Comparison of ENCODE assay signal across 9 mouse cellular contexts in genomic region chr15:30171493-30172195, GRCm38 (mm10). TPM values are rescaled to one million over a fixed set of nuclear protein-coding genes. Genes with fewer than 3 reads are reported as not detected.
A peak's percentile ranks its signal among the peaks of the same experiment; 100 is the strongest.
DNase-seq lines count a peak whose midpoint lies in the region; ATAC-seq and TF ChIP-seq lines count a peak whose summit lies in the region.
"Had no signal": no experiment of that assay in that cellular context is flagged by ENCODE, and none has a peak within 500 bp of the region (broad histone marks: within the 10 kb centered on the region; RNA-seq: fewer than 3 reads in every experiment).

No protein-coding gene starts in this region.

- H3K4me2 ChIP-seq in heart, postnatal 0 days (ENCODE audit: low read depth, low read length) = peak overlapping the region; percentile 84
- H3K4me2 ChIP-seq in embryonic facial prominence, embryonic 12.5 days (replicated peaks) = peak overlapping the region; percentile 98
- peak overlapping the region; percentile 71 for H3K4me2 ChIP-seq in hindbrain, postnatal 0 days (ENCODE audit: low read depth, low read length)

- no peak overlapping the region for H3K9ac ChIP-seq in heart, postnatal 0 days (replicated peaks; ENCODE audit: low read depth, low read length)
- peak overlapping the region; percentile 57; the same call in 1 of the 2 replicates for H3K9ac ChIP-seq in embryonic facial prominence, embryonic 12.5 days
- H3K9ac ChIP-seq in hindbrain, postnatal 0 days (replicated peaks; ENCODE audit: low read length) = peak overlapping the region; percentile 74

- H3K27me3 ChIP-seq in heart, postnatal 0 days (ENCODE audit: control insufficient read depth, insufficient read depth, low read length) = peaks cover 50% of the 10 kb centered on the region
- H3K27me3 ChIP-seq in embryonic facial prominence, embryonic 12.5 days = peaks cover 30% of the 10 kb centered on the region
- H3K27me3 ChIP-seq in hindbrain, postnatal 0 days (ENCODE audit: insufficient read depth, low read length) = no peaks in the 10 kb centered on the region

- no peak for TF ChIP-seq EP300 in heart, postnatal 0 days (IDR thresholded peaks at IDR 0.05; ENCODE audit: low read depth)

- H3K4me1 ChIP-seq in heart, postnatal 0 days (ENCODE audit: control insufficient read depth, insufficient read depth) = peaks cover 9% of the 10 kb centered on the region; the same call in 1 of the 2 replicates
- H3K4me1 ChIP-seq in embryonic facial prominence, embryonic 12.5 days = 0 out of 2 replicates have a peak, but pooled peaks cover 3% of the 10 kb centered on the region
- H3K4me1 ChIP-seq in hindbrain, postnatal 0 days (ENCODE audit: insufficient read depth, low read length) = no peaks in the 10 kb centered on the region

- H3K4me3 ChIP-seq in heart, postnatal 0 days (ENCODE audit: low read depth, low read length) = peak overlapping the region; percentile 52
- peak overlapping the region; percentile 65 for H3K4me3 ChIP-seq in embryonic facial prominence, embryonic 12.5 days
- H3K4me3 ChIP-seq in hindbrain, postnatal 0 days (ENCODE audit: low read length) = peak overlapping the region; percentile 76

- H3K36me3 ChIP-seq in heart, postnatal 0 days (replicated peaks; ENCODE audit: control insufficient read depth, insufficient read depth, low read length) = no peaks in the 10 kb centered on the region
- no peaks in the 10 kb centered on the region for H3K36me3 ChIP-seq in embryonic facial prominence, embryonic 12.5 days
- H3K36me3 ChIP-seq in hindbrain, postnatal 0 days (ENCODE audit: insufficient read depth, low read length) = no peaks in the 10 kb centered on the region
- H3K36me3 ChIP-seq: G1E had no signal

- H3K27ac ChIP-seq in heart, postnatal 0 days (ENCODE audit: low read depth) = no peak overlapping the region
- no peak overlapping the region for H3K27ac ChIP-seq in embryonic facial prominence, embryonic 12.5 days
- peak overlapping the region; percentile 98 for H3K27ac ChIP-seq in hindbrain, postnatal 0 days

- DNase-seq in heart, postnatal 0 days (ENCODE audit: low spot score) = no peak
- DNase-seq in heart, adult 8-10 months (ENCODE audit: low spot score) = no peak
- peak; percentile 30 for DNase-seq in hindbrain, postnatal 0 days (ENCODE audit: low spot score)
- peak; percentile 20 for DNase-seq in neural tube, embryonic 10.5 days (ENCODE audit: extremely low spot score, low spot score)
- DNase-seq in adrenal gland, adult 8-10 months = no peak
- DNase-seq in spleen, adult 12 weeks (ENCODE audit: low spot score) = no peak
- DNase-seq in adrenal gland, adult 2 months = no peak

- no peak for TF ChIP-seq CTCF in heart, postnatal 0 days (IDR thresholded peaks at IDR 0.05; ENCODE audit: low read depth)
- TF ChIP-seq CTCF in hindbrain, postnatal 0 days (IDR thresholded peaks at IDR 0.05; ENCODE audit: low read depth) = no peak

- WGBS in heart, postnatal 0 days = 17% methylated on average over 11 of the region's 11 CpGs
- 17% methylated on average over 11 of the region's 11 CpGs for WGBS in embryonic facial prominence, embryonic 12.5 days
- 14% methylated on average over 11 of the region's 11 CpGs for WGBS in hindbrain, postnatal 0 days

- ATAC-seq in heart, postnatal 0 days (ENCODE audit: insufficient read depth, low read depth) = no peak
- ATAC-seq in embryonic facial prominence, embryonic 12.5 days (ENCODE audit: insufficient number of reproducible peaks, insufficient read depth, low FRiP score, low TSS enrichment) = no peak
- ATAC-seq in hindbrain, postnatal 0 days = no peak

- H3K9me3 ChIP-seq in heart, postnatal 0 days (replicated peaks; ENCODE audit: control insufficient read depth, low read length) = no peaks in the 10 kb centered on the region
- H3K9me3 ChIP-seq in embryonic facial prominence, embryonic 12.5 days = no peaks in the 10 kb centered on the region
- H3K9me3 ChIP-seq in hindbrain, postnatal 0 days (ENCODE audit: low read length) = no peaks in the 10 kb centered on the region

RNA-seq across cellular contexts. Expression of gene Ctnnd2, which starts 0.7 kb away (rescaled TPM):
- not detected in 2 replicates for total RNA-seq in heart, postnatal 0 days (2014; rRNA removed; ENCODE audit: low replicate concordance)
- 0.07 TPM in 1 of 2 replicates, not detected in the other for polyA plus RNA-seq in heart, postnatal 0 days (2015; fragmentation: Nextera tagmentation; extraction: Ambion mirVana)
- total RNA-seq in heart, adult 8-10 months (2022) = under 1 TPM; 0.35 to 0.91 (median 0.54) TPM
- 13.5 and 15.5 TPM in 2 replicates for polyA plus RNA-seq in embryonic facial prominence, embryonic 12.5 days (2016; fragmentation: Nextera tagmentation; extraction: Ambion mirVana)
- total RNA-seq in hindbrain, postnatal 0 days (2014; rRNA removed) = 157 and 179 TPM in 2 replicates
- polyA plus RNA-seq in hindbrain, postnatal 0 days (2015; fragmentation: Nextera tagmentation; extraction: Ambion mirVana) = 67.2 and 76.4 TPM in 2 replicates
- total RNA-seq in adrenal gland, adult 8-10 months (2022) = 1 to 10 TPM; 5.1 to 8.6 (median 6.4) TPM
- 1 to 10 TPM; 2.3 to 5.1 TPM for total RNA-seq in adrenal gland, adult 2 months (2021)
- 3.3 and 4.5 TPM in 2 replicates for polyA plus RNA-seq in adrenal gland, adult 2 months (2012; rRNA removed)
- polyA plus RNA-seq: G1E had no signal

Comparison
In these comparisons a context has a peak if more than half of its experiments do, and no peak if none do; other contexts are left out.
1. DNase-seq: peak in hindbrain, postnatal 0 days (single experiment) and neural tube, embryonic 10.5 days (single experiment); none in heart, postnatal 0 days (single experiment), heart, adult 8-10 months (single experiment), adrenal gland, adult 8-10 months (single experiment), spleen, adult 12 weeks (single experiment) and adrenal gland, adult 2 months (single experiment).
2. RNA of gene Ctnnd2, which starts 0.7 kb away (total RNA-seq): 157 to 179 TPM in hindbrain, postnatal 0 days; 5.1 to 8.6 TPM in adrenal gland, adult 8-10 months, 2.3 to 5.1 TPM in adrenal gland, adult 2 months, 0.35 to 0.91 TPM in heart, adult 8-10 months and not detected in heart, postnatal 0 days; every median in the first group is over 10 times any median in the second.
3. Peak in every context shown above with its lines, with median percentiles within 50 percentile points of each other: H3K4me2 ChIP-seq and H3K4me3 ChIP-seq.